In the genomic region with DNA sequence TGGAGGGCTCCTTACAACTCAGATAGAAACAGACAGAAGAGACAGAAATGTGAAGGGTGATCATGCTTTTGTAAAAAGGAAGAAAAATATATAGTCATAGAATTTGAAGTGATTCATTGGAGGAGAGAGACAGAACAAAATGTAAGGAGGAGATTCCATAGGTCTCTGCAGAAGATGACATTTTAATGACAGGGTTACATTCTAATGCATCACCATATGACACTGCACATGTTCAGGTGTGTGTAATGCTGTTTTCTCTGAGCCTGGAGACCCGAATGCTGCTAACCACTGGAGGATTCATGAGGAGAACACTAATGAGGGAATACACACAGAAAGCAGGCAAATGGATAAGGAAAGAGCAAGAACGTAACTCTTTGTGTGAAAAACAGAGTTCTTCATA, we compare ENCODE assay signal across 25 mouse cellular contexts. TPM values are rescaled to one million over a fixed set of nuclear protein-coding genes. Genes with fewer than 3 reads are reported as not detected.
DNase-seq lines count a peak whose midpoint lies in the region; ATAC-seq and TF ChIP-seq lines count a peak whose summit lies in the region.
"Had no signal": no experiment of that assay in that cellular context is flagged by ENCODE, and none has a peak within 500 bp of the region (broad histone marks: within the 10 kb centered on the region; RNA-seq: fewer than 3 reads in every experiment).

No protein-coding gene starts in this region.

- H3K27ac ChIP-seq in liver, embryonic 14.5 days = no peak overlapping the region
- H3K27ac ChIP-seq in bone marrow, adult 2 months (ENCODE audit: control insufficient read depth, insufficient read depth, low read depth, low read length, poor library complexity) = no peak overlapping the region
- no peak overlapping the region for H3K27ac ChIP-seq in macrophage
- no peak overlapping the region for H3K27ac ChIP-seq in hindbrain, embryonic 16.5 days (ENCODE audit: low read depth, low read length)
- H3K27ac ChIP-seq: embryonic facial prominence, embryonic 12.5 days; forebrain, embryonic 15.5 days; heart, embryonic 10.5 days; heart, embryonic 15.5 days; hindbrain, embryonic 13.5 days had no signal

- 40% methylated on average over 2 of the region's 2 CpGs for WGBS in liver, embryonic 14.5 days (ENCODE audit: insufficient replicate concordance)
- 25% methylated on average over 2 of the region's 2 CpGs for WGBS in bone marrow, adult 2 months
- WGBS in macrophage (ENCODE audit: missing documents) = 56% methylated on average over 2 of the region's 2 CpGs
- 91% methylated on average over 2 of the region's 2 CpGs for WGBS in hindbrain, embryonic 16.5 days

- H3K79me2 ChIP-seq in macrophage (ENCODE audit: inconsistent target) = peaks cover 30% of the 10 kb centered on the region; the same call in 1 of the 2 replicates

- no peak overlapping the region; the same call in 1 of the 2 replicates for H3K4me2 ChIP-seq in liver, embryonic 14.5 days (ENCODE audit: low read depth)
- H3K4me2 ChIP-seq in hindbrain, embryonic 16.5 days (ENCODE audit: low read length) = no peak overlapping the region
- H3K4me2 ChIP-seq: embryonic facial prominence, embryonic 12.5 days; forebrain, embryonic 15.5 days; heart, embryonic 15.5 days; hindbrain, embryonic 13.5 days had no signal

- no peaks in the 10 kb centered on the region for H3K9me3 ChIP-seq in liver, embryonic 14.5 days (ENCODE audit: control insufficient read depth, low read length)
- no peaks in the 10 kb centered on the region for H3K9me3 ChIP-seq in hindbrain, embryonic 16.5 days (ENCODE audit: control insufficient read depth, low read length)
- H3K9me3 ChIP-seq: embryonic facial prominence, embryonic 12.5 days; forebrain, embryonic 15.5 days; heart, embryonic 10.5 days; heart, embryonic 15.5 days; hindbrain, embryonic 13.5 days had no signal

- no peak for TF ChIP-seq EP300 in liver, embryonic 14.5 days (IDR thresholded peaks at IDR 0.05; ENCODE audit: low read depth)

- H3K4me1 ChIP-seq in liver, embryonic 14.5 days (replicated peaks; ENCODE audit: control insufficient read depth in 2 of 2, insufficient read depth in 2 of 2, low read length in 1 of 2) = no peaks in the 10 kb centered on the region
- H3K4me1 ChIP-seq in bone marrow, adult 2 months (ENCODE audit: control insufficient read depth, insufficient read depth, low read length) = peaks cover 3% of the 10 kb centered on the region
- no peaks in the 10 kb centered on the region for H3K4me1 ChIP-seq in hindbrain, embryonic 16.5 days (ENCODE audit: control insufficient read depth, insufficient read depth, low read depth, low read length)
- H3K4me1 ChIP-seq: embryonic facial prominence, embryonic 12.5 days; forebrain, embryonic 15.5 days; heart, embryonic 10.5 days; heart, embryonic 15.5 days; hindbrain, embryonic 13.5 days had no signal

- no peaks in the 10 kb centered on the region for H3K27me3 ChIP-seq in liver, embryonic 14.5 days (ENCODE audit: control insufficient read depth, insufficient read depth, low read length)
- no peaks in the 10 kb centered on the region for H3K27me3 ChIP-seq in hindbrain, embryonic 16.5 days (replicated peaks; ENCODE audit: control insufficient read depth, insufficient read depth, low read length)
- H3K27me3 ChIP-seq: embryonic facial prominence, embryonic 12.5 days; forebrain, embryonic 15.5 days; heart, embryonic 15.5 days; hindbrain, embryonic 13.5 days had no signal

- TF ChIP-seq CTCF in liver, embryonic 14.5 days (IDR thresholded peaks at IDR 0.05; ENCODE audit: low read depth) = no peak
- TF ChIP-seq CTCF in bone marrow, adult 2 months (IDR thresholded peaks at IDR 0.05; ENCODE audit: control insufficient read depth, insufficient read depth, low read length) = no peak

- no peak for TF ChIP-seq POLR2A in bone marrow, adult 2 months (IDR thresholded peaks at IDR 0.05; ENCODE audit: borderline replicate concordance, control insufficient read depth, low read depth, low read length)

- H3K36me3 ChIP-seq in liver, embryonic 14.5 days (replicated peaks; ENCODE audit: control insufficient read depth, insufficient read depth, low read depth) = no peaks in the 10 kb centered on the region
- H3K36me3 ChIP-seq in macrophage (ENCODE audit: inconsistent target) = peaks cover 8% of the 10 kb centered on the region; the same call in 1 of the 2 replicates
- no peaks in the 10 kb centered on the region for H3K36me3 ChIP-seq in hindbrain, embryonic 16.5 days (ENCODE audit: control insufficient read depth, insufficient read depth, low read length)
- H3K36me3 ChIP-seq: embryonic facial prominence, embryonic 12.5 days; forebrain, embryonic 15.5 days; heart, embryonic 10.5 days; heart, embryonic 15.5 days; hindbrain, embryonic 13.5 days had no signal

- H3K9ac ChIP-seq in liver, embryonic 14.5 days (replicated peaks) = no peak overlapping the region
- no peak overlapping the region for H3K9ac ChIP-seq in hindbrain, embryonic 16.5 days (ENCODE audit: low read depth, low read length)
- H3K9ac ChIP-seq: embryonic facial prominence, embryonic 12.5 days; forebrain, embryonic 15.5 days; heart, embryonic 15.5 days; hindbrain, embryonic 13.5 days had no signal

- no peak for ATAC-seq in liver, embryonic 14.5 days (ENCODE audit: insufficient read depth)
- no peak for ATAC-seq in hindbrain, embryonic 16.5 days
- ATAC-seq: forebrain, embryonic 15.5 days; Patski had no signal

- peak overlapping the region; percentile 18 to 21; a peak in 2 of 4 replicates for H3K4me3 ChIP-seq in liver, embryonic 14.5 days (ENCODE audit: insufficient read depth in 1 of 2, low read depth in 2 of 2, low read length in 2 of 2)
- peak overlapping the region; percentile 45 for H3K4me3 ChIP-seq in bone marrow, adult 2 months (replicated peaks; ENCODE audit: control insufficient read depth, low read depth, low read length)
- peak overlapping the region; percentile 32 for H3K4me3 ChIP-seq in macrophage (ENCODE audit: inconsistent target)
- no peak overlapping the region for H3K4me3 ChIP-seq in hindbrain, embryonic 16.5 days (ENCODE audit: low read length)
- H3K4me3 ChIP-seq: embryonic facial prominence, embryonic 12.5 days; forebrain, embryonic 15.5 days; heart, embryonic 10.5 days; heart, embryonic 15.5 days; hindbrain, embryonic 13.5 days had no signal

- DNase-seq in liver, embryonic 14.5 days (ENCODE audit: low read depth in 3 of 3, low spot score in 3 of 3) = no peak
- DNase-seq in liver = no peak
- peak; percentile 50 for DNase-seq in CD4-positive helper T cell, adult 2 months (ENCODE audit: low read depth, low spot score)
- no peak for DNase-seq in kidney, postnatal 14 days
- DNase-seq: adrenal gland, postnatal 25 days; cerebellum, adult 8-10 months; cerebellum, postnatal 14 days; gastrocnemius, postnatal 10 days; heart, postnatal 14 days had no signal

RNA-seq across cellular contexts. Expression of a gene that starts 0.8 kb away (rescaled TPM):
- polyA plus RNA-seq in liver, embryonic 14.5 days (2012; rRNA removed) = 0.44 and 0.98 TPM in 2 replicates
- polyA plus RNA-seq in liver, embryonic 14.5 days (2014; fragmentation: Nextera tagmentation; extraction: Ambion mirVana) = 0.97 and 1.1 TPM in 2 replicates
- 4.8 and 4.9 TPM in 2 replicates for polyA plus RNA-seq in bone marrow, adult 2 months (2011; ENCODE audit: insufficient read depth, insufficient read length, low replicate concordance, missing spikeins)
- total RNA-seq in macrophage (2018; cell fraction: chromatin; rRNA removed) = 100 to 1,000 TPM in 2 of 26 experiments, 10 to 100 TPM in 21, 1 to 10 TPM in 3; 1.2 to 161 (median 29.2) TPM
- 100 to 1,000 TPM in 7 of 26 experiments, 10 to 100 TPM in 15, 1 to 10 TPM in 4; 2.5 to 178 (median 41.6) TPM for total RNA-seq in macrophage (2018; cell fraction: cytosol; rRNA removed)
- 100 to 1,000 TPM in 11 of 26 experiments, 10 to 100 TPM in 13, 1 to 10 TPM in 2; 3.7 to 210 (median 74.5) TPM for total RNA-seq in macrophage (2018; cell fraction: nucleus; rRNA removed)
- 2.4 to 12.8 TPM (median 4.1 TPM) in 3 replicates for polyA plus RNA-seq in macrophage (2018)
- 0.09 TPM in 1 of 2 replicates, not detected in the other for polyA plus RNA-seq in hindbrain, embryonic 16.5 days (2015; fragmentation: Nextera tagmentation; extraction: Ambion mirVana)
- polyA plus RNA-seq: embryonic facial prominence, embryonic 12.5 days; forebrain, embryonic 11.5 days; forebrain, embryonic 15.5 days; hindbrain, embryonic 13.5 days; Patski had no signal

RNA-seq across cellular contexts. Expression of a gene that starts 57.1 kb away (rescaled TPM):
- not detected in 2 replicates for polyA plus RNA-seq in liver, embryonic 14.5 days (2012; rRNA removed)
- polyA plus RNA-seq in liver, embryonic 14.5 days (2014; fragmentation: Nextera tagmentation; extraction: Ambion mirVana) = not detected in 2 replicates
- polyA plus RNA-seq in bone marrow, adult 2 months (2011; ENCODE audit: insufficient read depth, insufficient read length, low replicate concordance, missing spikeins) = not detected in 2 replicates
- not detected for total RNA-seq in macrophage (2018; cell fraction: chromatin; rRNA removed)
- not detected for total RNA-seq in macrophage (2018; cell fraction: cytosol; rRNA removed)
- total RNA-seq in macrophage (2018; cell fraction: nucleus; rRNA removed) = not detected
- polyA plus RNA-seq in macrophage (2018) = not detected in 3 replicates
- polyA plus RNA-seq in hindbrain, embryonic 16.5 days (2015; fragmentation: Nextera tagmentation; extraction: Ambion mirVana) = not detected in 2 replicates
- total RNA-seq: adrenal gland, adult 18-20 months; adrenal gland, postnatal 25 days; gastrocnemius, postnatal 10 days; gastrocnemius, postnatal 4 days; heart, adult 18-20 months; heart, postnatal 14 days; hematopoietic stem cell, adult 5-6 weeks had no signal
- polyA plus RNA-seq: activated CD4-positive, CD25-positive, alpha-beta regulatory T cell, adult 4 months; embryonic facial prominence, embryonic 12.5 days; forebrain, embryonic 11.5 days; forebrain, embryonic 15.5 days; heart, embryonic 10.5 days; heart, embryonic 15.5 days; hindbrain, embryonic 13.5 days; inflammation-experienced regulatory T-cells, adult 6 months; Patski had no signal
